Mouse (Mus musculus): ENCODE results near the gene Fgfr2. TPM values are rescaled to one million over a fixed set of nuclear protein-coding genes. Genes with fewer than 3 reads are reported as not detected.

Fgfr2 gene
- total RNA-seq, 2 experiments from 2014 or later, result 1.7 to 3.7 TPM

- ATAC-seq (replicated peaks; ENCODE audit: low FRiP score, poor library complexity, severe bottlenecking), result peak; percentile 49
Measured at GRCm38 (mm10) chr7:132812619-132813415, 310.3 kb downstream of the Fgfr2 start.

GRCm38 (mm10) chr7:132811716-132812618 lies 311.2 kb downstream of the Fgfr2 start:
- peak; percentile 36 for ATAC-seq (replicated peaks; ENCODE audit: low FRiP score, poor library complexity, severe bottlenecking)

- peak; percentile 75 for ATAC-seq (replicated peaks; ENCODE audit: low FRiP score, poor library complexity, severe bottlenecking)
Measured at GRCm38 (mm10) chr7:132810879-132811278, 312.3 kb downstream of the Fgfr2 start.

- ATAC-seq (replicated peaks; ENCODE audit: low FRiP score, poor library complexity, severe bottlenecking), result no peak
Measured at GRCm38 (mm10) chr7:132810368-132810767, 312.8 kb downstream of the Fgfr2 start.

GRCm38 (mm10) chr7:132809721-132810120 lies 313.4 kb downstream of the Fgfr2 start:
- no peak for ATAC-seq (replicated peaks; ENCODE audit: low FRiP score, poor library complexity, severe bottlenecking)

GRCm38 (mm10) chr7:132808841-132809682 lies 314.1 kb downstream of the Fgfr2 start:
- ATAC-seq (replicated peaks; ENCODE audit: low FRiP score, poor library complexity, severe bottlenecking), result no peak

- ATAC-seq (replicated peaks; ENCODE audit: low FRiP score, poor library complexity, severe bottlenecking), result no peak
Measured at GRCm38 (mm10) chr7:132808051-132808796, 314.9 kb downstream of the Fgfr2 start.

- ATAC-seq (replicated peaks; ENCODE audit: low FRiP score, poor library complexity, severe bottlenecking), result no peak
Measured at GRCm38 (mm10) chr7:132806926-132807857, 316.0 kb downstream of the Fgfr2 start.

GRCm38 (mm10) chr7:132806286-132806685 lies 316.9 kb downstream of the Fgfr2 start:
- no peak for ATAC-seq (replicated peaks; ENCODE audit: low FRiP score, poor library complexity, severe bottlenecking)

- ATAC-seq (replicated peaks; ENCODE audit: low FRiP score, poor library complexity, severe bottlenecking), result no peak
Measured at GRCm38 (mm10) chr7:132804951-132805350, 318.2 kb downstream of the Fgfr2 start.

- ATAC-seq (replicated peaks; ENCODE audit: low FRiP score, poor library complexity, severe bottlenecking), result 0 out of 2 replicates have a peak, but pooled peaks have one; percentile 29
Measured at GRCm38 (mm10) chr7:132804461-132804860, 318.7 kb downstream of the Fgfr2 start.

GRCm38 (mm10) chr7:132803962-132804361 lies 319.2 kb downstream of the Fgfr2 start:
- ATAC-seq (replicated peaks; ENCODE audit: low FRiP score, poor library complexity, severe bottlenecking), result peak; percentile 71; the same call in 1 of the 2 replicates

GRCm38 (mm10) chr7:132803336-132803735 lies 319.8 kb downstream of the Fgfr2 start:
- ATAC-seq (replicated peaks; ENCODE audit: low FRiP score, poor library complexity, severe bottlenecking), result no peak

GRCm38 (mm10) chr7:132802691-132803090 lies 320.5 kb downstream of the Fgfr2 start:
- ATAC-seq (replicated peaks; ENCODE audit: low FRiP score, poor library complexity, severe bottlenecking), result no peak

- no peak for ATAC-seq (replicated peaks; ENCODE audit: low FRiP score, poor library complexity, severe bottlenecking)
Measured at GRCm38 (mm10) chr7:132802066-132802465, 321.1 kb downstream of the Fgfr2 start.

- ATAC-seq (replicated peaks; ENCODE audit: low FRiP score, poor library complexity, severe bottlenecking), result no peak
Measured at GRCm38 (mm10) chr7:132801509-132801908, 321.6 kb downstream of the Fgfr2 start.

GRCm38 (mm10) chr7:132800868-132801267 lies 322.3 kb downstream of the Fgfr2 start:
- no peak for ATAC-seq (replicated peaks; ENCODE audit: low FRiP score, poor library complexity, severe bottlenecking)
